Mouse (Mus musculus) hindbrain, embryonic 12.5 days (tissue): ENCODE results near the gene D5Ertd579e. TPM values are rescaled to one million over a fixed set of nuclear protein-coding genes. Genes with fewer than 3 reads are reported as not detected.

ENCODE experiments used
- ATAC-seq: fragments of 200-750 bp; cut with Nextera tagmentation; 2 replicates; pipeline ENCODE4 v1.8.0; 2017; ENCODE audit warnings: moderate TSS enrichment; ENCODE audit not compliant: low FRiP score
- H3K27ac ChIP-seq: fragments of 300-500 bp; sonication (generic); 2 replicates; pipeline ENCODE4 v1.5.1; 2016; ENCODE audit warnings: mild to moderate bottlenecking
- H3K27me3 ChIP-seq: fragments of 300-500 bp; sonication (generic); 2 replicates; pipeline ENCODE4 v1.6.1; 2016; ENCODE audit warnings: mild to moderate bottlenecking
- H3K36me3 ChIP-seq: fragments of 300-500 bp; sonication (generic); 2 replicates; pipeline ENCODE4 v1.6.1; 2016; ENCODE audit warnings: mild to moderate bottlenecking
- H3K4me1 ChIP-seq: fragments of 300-500 bp; sonication (generic); 2 replicates; pipeline ENCODE4 v1.6.1; 2016
- H3K4me2 ChIP-seq: fragments of 300-500 bp; sonication (generic); replicated peaks from 2 replicates; pipeline ENCODE4 v1.6.1; 2016; ENCODE audit warnings: mild to moderate bottlenecking
- H3K4me3 ChIP-seq: fragments of 300-500 bp; sonication (generic); 2 replicates; pipeline ENCODE4 v1.5.1; 2016; ENCODE audit warnings: mild to moderate bottlenecking
- H3K9ac ChIP-seq: fragments of 300-500 bp; sonication (generic); 2 replicates; pipeline ENCODE4 v1.6.1; 2016; ENCODE audit warnings: mild to moderate bottlenecking, moderate library complexity
- H3K9me3 ChIP-seq: fragments of 300-500 bp; sonication (generic); replicated peaks from 2 replicates; pipeline ENCODE4 v1.6.1; 2016; ENCODE audit warnings: mild to moderate bottlenecking
- WGBS: fragments of 180-500 bp; shearing (Covaris S2); methylation state at CpG from one replicate; pipeline ENCODE4 v1.1.7; 2016; 5-methylcytosine and 5-hydroxymethylcytosine counted together
- polyA plus RNA-seq: library from polyadenylated mRNA; unstranded; fragments of >200 nt; fragmentation: Nextera tagmentation; extraction: Ambion mirVana; gene quantifications from 2 replicates; pipeline ENCODE4 v1.2.1, GENCODE M21; 2016

The D5Ertd579e gene
- polyA plus RNA-seq, 1 experiment from 2014 or later = 41.8 TPM

DNA sequence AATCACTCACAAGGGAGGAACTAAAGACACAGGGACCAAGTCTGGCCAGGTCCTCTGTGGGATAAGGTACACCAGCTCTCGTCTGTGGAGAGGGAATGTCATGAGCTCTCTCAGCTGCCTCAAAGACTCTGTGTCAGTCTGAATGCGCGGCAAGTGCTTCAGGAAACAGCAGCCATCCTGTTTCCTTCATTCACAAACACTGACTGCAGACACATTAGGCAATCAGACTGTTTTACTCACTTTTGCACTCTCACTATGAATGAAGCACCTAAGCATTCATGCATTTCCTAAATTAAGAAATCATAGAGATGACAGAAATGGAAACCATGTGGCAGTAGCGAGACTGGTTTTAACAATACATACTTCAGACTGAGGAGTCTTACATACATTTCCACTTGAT, 77.5 kb downstream of the D5Ertd579e start:
- H3K4me2 ChIP-seq = no peak overlapping the region
- no peak overlapping the region for H3K4me3 ChIP-seq
- H3K9ac ChIP-seq = no peak overlapping the region
- peaks cover 53% of the 10 kb centered on the region for H3K36me3 ChIP-seq
- 86% methylated on average over 4 of the region's 4 CpGs for WGBS
- no peaks in the 10 kb centered on the region for H3K27me3 ChIP-seq
- H3K27ac ChIP-seq = no peak overlapping the region
- no peaks in the 10 kb centered on the region for H3K9me3 ChIP-seq
- no peaks in the 10 kb centered on the region for H3K4me1 ChIP-seq
- no peak for ATAC-seq

GRCm38 (mm10) chr5:36614124-36614523, 81.7 kb downstream of the D5Ertd579e start:
- H3K4me1 ChIP-seq = no peaks in the 10 kb centered on the region
- peaks cover 63% of the 10 kb centered on the region for H3K36me3 ChIP-seq
- WGBS = 93% methylated on average over 4 of the region's 4 CpGs
- H3K9ac ChIP-seq = no peak overlapping the region
- H3K4me3 ChIP-seq = no peak overlapping the region
- no peak for ATAC-seq
- H3K4me2 ChIP-seq = no peak overlapping the region
- H3K9me3 ChIP-seq = no peaks in the 10 kb centered on the region
- H3K27ac ChIP-seq = no peak overlapping the region
- no peaks in the 10 kb centered on the region for H3K27me3 ChIP-seq

DNA sequence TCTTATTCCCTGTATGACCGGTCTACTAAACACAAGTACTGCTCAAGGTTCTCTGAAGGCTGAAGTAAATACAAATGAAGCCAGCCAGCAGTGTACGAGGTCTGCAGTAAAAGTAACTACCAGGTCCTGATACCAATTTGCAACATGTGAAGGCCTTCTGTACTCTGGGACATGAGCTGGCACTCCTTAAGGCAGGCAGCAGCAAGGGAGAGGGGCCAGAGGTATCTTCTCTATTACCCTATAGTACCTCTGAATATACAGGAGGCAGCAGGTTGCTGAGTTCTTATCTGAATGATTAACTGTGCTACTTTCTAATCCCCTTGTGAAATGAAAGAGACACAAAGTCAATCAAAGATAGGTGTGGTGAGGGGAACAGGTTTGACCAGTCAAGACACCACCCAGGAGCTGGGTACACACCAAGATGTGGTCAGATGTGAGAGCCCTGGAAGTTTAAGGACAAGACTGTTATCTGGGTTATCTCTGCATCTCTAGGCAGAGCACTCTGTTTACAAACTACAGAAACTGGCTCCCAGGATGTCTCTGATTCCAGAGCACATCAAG, 86.8 kb downstream of the D5Ertd579e start:
- WGBS = 92% methylated on average over 2 of the region's 2 CpGs
- Histone ChIP-seq H3K9ac (no peak overlapping the region), H3K4me3 (no peak overlapping the region), H3K36me3 (peaks cover 61% of the 10 kb centered on the region), H3K27ac (no peak overlapping the region), H3K9me3 (no peaks in the 10 kb centered on the region), H3K27me3 (no peaks in the 10 kb centered on the region), H3K4me2 (no peak overlapping the region), H3K4me1 (no peaks in the 10 kb centered on the region)
- ATAC-seq = no peak

DNA sequence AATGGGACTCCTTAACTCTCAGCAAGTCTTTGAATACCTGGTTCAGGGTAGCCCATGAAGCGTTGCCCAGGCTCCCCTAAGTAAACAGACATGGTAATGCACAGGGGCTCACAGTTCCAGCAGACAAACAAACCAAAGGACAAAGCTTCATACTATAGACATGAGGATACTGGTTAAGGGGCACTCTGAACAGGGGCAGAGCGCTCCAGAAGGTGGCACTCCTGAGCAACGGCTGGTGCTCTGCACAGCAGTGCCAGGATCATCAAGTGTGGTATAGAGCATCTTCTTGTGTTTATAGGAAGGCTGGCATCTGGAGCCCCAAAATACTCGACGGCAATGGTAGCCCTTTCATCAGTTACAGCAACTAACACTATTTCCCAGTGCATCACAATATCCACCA, 92.8 kb downstream of the D5Ertd579e start:
- no peak overlapping the region for H3K27ac ChIP-seq
- H3K4me2 ChIP-seq = no peak overlapping the region
- no peaks in the 10 kb centered on the region for H3K4me1 ChIP-seq
- H3K27me3 ChIP-seq = no peaks in the 10 kb centered on the region
- H3K4me3 ChIP-seq = no peak overlapping the region
- peaks cover 89% of the 10 kb centered on the region for H3K36me3 ChIP-seq
- ATAC-seq = no peak
- H3K9me3 ChIP-seq = no peaks in the 10 kb centered on the region
- WGBS = 91% methylated on average over 5 of the region's 5 CpGs
- no peak overlapping the region for H3K9ac ChIP-seq

- no peak for ATAC-seq
- peaks cover 80% of the 10 kb centered on the region for H3K36me3 ChIP-seq
Observed at GRCm38 (mm10) chr5:36602028-36602427, 93.8 kb downstream of the D5Ertd579e start.

GRCm38 (mm10) chr5:36601492-36601891, 94.3 kb downstream of the D5Ertd579e start:
- WGBS = 92% methylated on average over 7 of the region's 7 CpGs
- peaks cover 75% of the 10 kb centered on the region for H3K36me3 ChIP-seq

More at GRCm38 (mm10) chr5:36602028-36602427, 93.8 kb downstream of the D5Ertd579e start:
- Histone ChIP-seq H3K9ac (no peak overlapping the region), H3K4me1 (no peaks in the 10 kb centered on the region), H3K27ac (no peak overlapping the region), H3K4me3 (no peak overlapping the region), H3K27me3 (no peaks in the 10 kb centered on the region), H3K4me2 (no peak overlapping the region), H3K9me3 (no peaks in the 10 kb centered on the region)
- 90% methylated on average over 9 of the region's 9 CpGs for WGBS

DNA sequence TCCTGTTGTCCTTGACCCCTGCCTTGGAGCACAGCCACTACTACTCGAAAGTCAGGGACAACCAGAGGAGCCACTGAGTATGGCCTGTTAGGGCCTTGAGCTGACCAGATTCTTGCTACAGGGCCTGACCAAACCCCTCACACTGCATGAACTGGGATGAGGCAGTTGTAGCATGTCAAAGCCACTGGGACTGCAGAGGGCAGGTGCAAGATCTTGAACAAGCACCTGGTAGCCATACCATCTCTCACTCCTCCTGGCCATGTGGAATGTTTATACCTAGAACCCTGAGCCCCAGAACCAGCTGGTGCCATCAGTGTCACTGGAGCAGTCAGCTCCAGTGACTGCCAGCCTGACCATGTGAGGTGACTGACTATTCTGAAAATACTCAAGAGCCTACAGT, 96.9 kb downstream of the D5Ertd579e start:
- Histone ChIP-seq H3K9ac (no peak overlapping the region), H3K36me3 (peaks cover 50% of the 10 kb centered on the region), H3K4me2 (no peak overlapping the region), H3K27ac (no peak overlapping the region), H3K4me1 (no peaks in the 10 kb centered on the region), H3K4me3 (no peak overlapping the region), H3K9me3 (no peaks in the 10 kb centered on the region), H3K27me3 (no peaks in the 10 kb centered on the region)
- no peak for ATAC-seq
- 96% methylated on average over 1 of the region's 1 CpGs for WGBS

More at GRCm38 (mm10) chr5:36601492-36601891, 94.3 kb downstream of the D5Ertd579e start:
- no peak overlapping the region for H3K27ac ChIP-seq
- H3K9me3 ChIP-seq = no peaks in the 10 kb centered on the region
- no peaks in the 10 kb centered on the region for H3K4me1 ChIP-seq
- no peak overlapping the region for H3K4me3 ChIP-seq
- no peaks in the 10 kb centered on the region for H3K27me3 ChIP-seq
- no peak overlapping the region for H3K4me2 ChIP-seq
- no peak overlapping the region for H3K9ac ChIP-seq
- ATAC-seq = no peak

DNA sequence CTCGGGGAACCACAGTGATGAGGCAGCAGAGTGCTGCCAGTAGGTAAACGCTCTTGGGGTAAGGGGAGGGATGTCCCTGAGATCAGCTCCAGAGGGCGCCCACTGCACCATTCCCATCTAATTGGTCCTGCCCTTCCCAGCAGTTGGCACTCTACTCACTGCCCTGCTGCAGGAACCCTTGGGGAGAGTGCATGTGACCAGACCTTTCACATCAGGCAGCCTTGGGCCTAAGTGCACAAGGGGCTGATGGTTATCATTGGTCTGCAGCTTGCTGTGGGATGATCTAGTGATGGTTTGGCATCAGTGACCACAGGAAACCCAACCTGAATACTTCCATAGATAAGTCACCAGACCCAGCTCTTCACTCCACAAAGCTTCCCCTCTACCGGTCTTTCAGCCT, 98.2 kb downstream of the D5Ertd579e start:
- Histone ChIP-seq H3K27ac (no peak overlapping the region), H3K27me3 (no peaks in the 10 kb centered on the region)

GRCm38 (mm10) chr5:36596225-36596624, 99.6 kb downstream of the D5Ertd579e start:
- Histone ChIP-seq H3K4me1 (no peaks in the 10 kb centered on the region), H3K27ac (no peak overlapping the region), H3K4me2 (no peak overlapping the region), H3K9me3 (no peaks in the 10 kb centered on the region), H3K4me3 (no peak overlapping the region), H3K36me3 (peaks cover 24% of the 10 kb centered on the region), H3K9ac (no peak overlapping the region), H3K27me3 (no peaks in the 10 kb centered on the region)
- ATAC-seq = no peak
- 83% methylated on average over 5 of the region's 5 CpGs for WGBS

More for the DNA sequence above, 98.2 kb downstream of the D5Ertd579e start:
- Histone ChIP-seq H3K9me3 (no peaks in the 10 kb centered on the region), H3K4me3 (no peak overlapping the region), H3K9ac (no peak overlapping the region), H3K36me3 (peaks cover 38% of the 10 kb centered on the region), H3K4me2 (no peak overlapping the region), H3K4me1 (no peaks in the 10 kb centered on the region)
- no peak for ATAC-seq
- 37% methylated on average over 4 of the region's 4 CpGs for WGBS

GRCm38 (mm10) chr5:36595115-36595514, 100.7 kb downstream of the D5Ertd579e start:
- Histone ChIP-seq H3K4me2 (no peak overlapping the region), H3K4me1 (no peaks in the 10 kb centered on the region), H3K27ac (no peak overlapping the region), H3K36me3 (peaks cover 15% of the 10 kb centered on the region), H3K9ac (no peak overlapping the region), H3K4me3 (no peak overlapping the region), H3K27me3 (no peaks in the 10 kb centered on the region), H3K9me3 (no peaks in the 10 kb centered on the region)
- no peak for ATAC-seq
- 29% methylated on average over 3 of the region's 3 CpGs for WGBS

- no peak overlapping the region for H3K9ac ChIP-seq
- H3K36me3 ChIP-seq = peaks cover 7% of the 10 kb centered on the region
- no peaks in the 10 kb centered on the region for H3K4me1 ChIP-seq
- H3K4me2 ChIP-seq = no peak overlapping the region
- H3K27me3 ChIP-seq = no peaks in the 10 kb centered on the region
- no peak overlapping the region for H3K4me3 ChIP-seq
- ATAC-seq = no peak
- no peak overlapping the region for H3K27ac ChIP-seq
- no peaks in the 10 kb centered on the region for H3K9me3 ChIP-seq
- WGBS = 84% methylated on average over 3 of the region's 3 CpGs
Observed at GRCm38 (mm10) chr5:36594344-36594743, 101.5 kb downstream of the D5Ertd579e start.

GRCm38 (mm10) chr5:36593176-36593575, 102.6 kb downstream of the D5Ertd579e start, which contains the start of gene Tbc1d14:
Gene Tbc1d14, minus strand, starts transcription at chr5:36593276.
- no peaks in the 10 kb centered on the region for H3K4me1 ChIP-seq
- no peak within 1 kb of the TSS for H3K4me2 ChIP-seq
- H3K36me3 ChIP-seq = no peaks in the 10 kb centered on the region
- no peak within 1 kb of the TSS for H3K27ac ChIP-seq
- no peak within 1 kb of the TSS for H3K4me3 ChIP-seq
- no peak for ATAC-seq
- no peaks in the 10 kb centered on the region for H3K27me3 ChIP-seq
- no peaks in the 10 kb centered on the region for H3K9me3 ChIP-seq
- 80% methylated on average over 5 of the region's 5 CpGs for WGBS
- no peak within 1 kb of the TSS for H3K9ac ChIP-seq

DNA sequence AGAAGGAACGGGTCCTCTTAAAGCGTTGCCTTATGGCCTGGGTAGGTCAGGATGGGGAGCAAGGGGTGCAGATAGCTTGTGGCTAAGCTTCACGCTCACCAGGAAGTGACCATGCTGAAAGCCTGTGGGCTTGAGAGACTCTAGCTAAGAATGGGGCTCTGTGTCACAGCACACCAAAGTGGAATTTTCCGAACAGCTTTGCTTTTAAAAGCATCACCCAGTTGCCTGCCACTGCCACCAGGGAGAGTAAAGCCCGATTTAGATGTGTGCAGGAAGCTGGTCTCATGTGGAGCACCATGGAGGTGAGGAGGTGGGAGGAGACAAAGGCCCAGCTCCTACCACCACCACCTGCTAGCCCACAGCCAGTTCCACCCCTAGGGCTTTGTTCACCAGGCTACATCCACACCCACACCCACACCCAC, 105.3 kb downstream of the D5Ertd579e start:
- H3K9me3 ChIP-seq = no peaks in the 10 kb centered on the region
- H3K27ac ChIP-seq = no peak overlapping the region
- ATAC-seq = no peak
- H3K36me3 ChIP-seq = no peaks in the 10 kb centered on the region
- no peak overlapping the region for H3K4me3 ChIP-seq
- no peak overlapping the region for H3K9ac ChIP-seq
- no peak overlapping the region for H3K4me2 ChIP-seq
- no peaks in the 10 kb centered on the region for H3K4me1 ChIP-seq
- 71% methylated on average over 5 of the region's 5 CpGs for WGBS
- no peaks in the 10 kb centered on the region for H3K27me3 ChIP-seq
